Mouse (Mus musculus): ENCODE data around the gene Fam107b.

DNA sequence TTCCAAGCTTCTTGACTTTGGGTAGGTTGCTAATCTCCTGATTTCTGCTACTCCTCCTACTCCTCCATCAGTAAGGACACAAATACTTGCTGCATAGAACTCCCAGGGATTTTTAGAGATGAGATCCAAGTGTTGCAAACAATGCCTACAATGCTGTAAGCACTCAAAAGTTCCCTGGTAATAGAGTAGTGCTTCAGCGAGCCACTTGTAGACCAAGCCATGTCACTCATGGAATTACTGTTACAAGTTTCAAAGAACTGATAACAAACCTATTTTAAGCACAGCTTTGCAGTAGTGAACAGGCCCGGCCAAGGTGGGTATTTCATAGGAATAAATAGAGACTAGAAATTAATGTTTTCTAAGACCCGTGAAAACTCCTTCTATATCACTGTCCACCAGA, 174.8 kb downstream of the Fam107b start:
- TF ChIP-seq POLR2A (IDR thresholded peaks at IDR 0.05; ENCODE audit: borderline replicate concordance, extremely low read depth, low read depth, low read length) (no peak), CTCF (IDR thresholded peaks at IDR 0.05; ENCODE audit: insufficient read depth, low read length) (no peak)

All from lung, adult 2 months (tissue).